Mouse (Mus musculus) hematopoietic stem cell, adult 5-6 weeks (primary cell): ENCODE results near the gene Krtap12-1. TPM values are rescaled to one million over a fixed set of nuclear protein-coding genes. Genes with fewer than 3 reads are reported as not detected.
"Not testable (repeated sequence)": the region's sequence is repeated elsewhere in the genome, so short reads cannot be mapped to it uniquely, and the experiment has no call there.

ENCODE experiments used
- ATAC-seq, 2 experiments: fragments of 125-278 bp in 1 of 2; replicated peaks in 1 of 2; 2 replicates each; pipeline ENCODE4 v1.8.0; 2016 to 2017; ENCODE audit warnings: inconsistent platforms in 2 of 2, mild to moderate bottlenecking in 2 of 2, moderate number of reproducible peaks in 2 of 2, low read depth in 1 of 2, moderate TSS enrichment in 1 of 2; ENCODE audit not compliant: low FRiP score in 2 of 2, poor library complexity in 2 of 2, severe bottlenecking in 2 of 2, insufficient read depth in 1 of 2, low TSS enrichment in 1 of 2
- total RNA-seq: library from RNA; stranded (forward); fragments of 172-1452, 232-1000 nt; gene quantifications from 2 replicates; pipeline ENCODE4 v1.2.3, GENCODE M21; 2017

The Krtap12-1 gene
- total RNA-seq, 1 experiment from 2014 or later: not detected

- no peak for ATAC-seq
Measured at GRCm38 (mm10) chr10:77728280-77728679, 7.9 kb downstream of the Krtap12-1 start.

- 0 out of 4 replicates have a peak, but pooled peaks of 1 of the 2 experiments have one; percentile 28 for ATAC-seq
Measured at GRCm38 (mm10) chr10:77729241-77729640, 8.8 kb downstream of the Krtap12-1 start.

GRCm38 (mm10) chr10:77735928-77736327 lies 15.5 kb downstream of the Krtap12-1 start:
- ATAC-seq: no peak

GRCm38 (mm10) chr10:77738929-77739328 lies 18.5 kb downstream of the Krtap12-1 start:
- ATAC-seq: no peak

GRCm38 (mm10) chr10:77741924-77742688 lies 21.7 kb downstream of the Krtap12-1 start, which contains the start of gene Gm18596:
Gene Gm18596 (minus strand): TSS chr10:77742638.
- ATAC-seq: not testable (repeated sequence)

GRCm38 (mm10) chr10:77750686-77751085 lies 30.3 kb downstream of the Krtap12-1 start:
- not testable (repeated sequence) for ATAC-seq

- not testable (repeated sequence) for ATAC-seq
Measured at GRCm38 (mm10) chr10:77751254-77751653, 30.9 kb downstream of the Krtap12-1 start, which contains the start of gene Gm9736. Gene Gm9736 (minus strand): TSS chr10:77751354.

GRCm38 (mm10) chr10:77752312-77752711 lies 31.9 kb downstream of the Krtap12-1 start:
- ATAC-seq: not testable (repeated sequence)

- no peak for ATAC-seq
Measured at GRCm38 (mm10) chr10:77753448-77753847, 33.0 kb downstream of the Krtap12-1 start.

GRCm38 (mm10) chr10:77759582-77759981 lies 39.2 kb downstream of the Krtap12-1 start, which contains the start of gene Gm3233:
Gene Gm3233 (minus strand): TSS chr10:77759682.
- ATAC-seq: not testable (repeated sequence)

GRCm38 (mm10) chr10:77769727-77770126 lies 49.3 kb downstream of the Krtap12-1 start:
- ATAC-seq: no peak

Other genes starting within 250 kb of the Krtap12-1 start
- gene Fam207a, start 204.8 kb upstream of the Krtap12-1 start, total RNA-seq: 19.2 and 32.6 TPM in 2 replicates
- 51.2 and 56.5 TPM in 2 replicates for gene Itgb2, start 190.3 kb upstream of the Krtap12-1 start, total RNA-seq
- 56.2 and 65.8 TPM in 2 replicates for gene Pttg1ip, start 138.9 kb upstream of the Krtap12-1 start, total RNA-seq
- gene Sumo3, start 114.5 kb upstream of the Krtap12-1 start, total RNA-seq: 148 and 150 TPM in 2 replicates
- not detected in 2 replicates for gene Gm49325, start 114.4 kb upstream of the Krtap12-1 start, total RNA-seq
- gene Ube2g2, start 98.3 kb upstream of the Krtap12-1 start, total RNA-seq: 25.6 and 27.5 TPM in 2 replicates
- 2.8 and 3.1 TPM in 2 replicates for gene Tspear, start 34.0 kb upstream of the Krtap12-1 start, total RNA-seq
- not detected in 2 replicates for gene Gm19402, start 29.8 kb upstream of the Krtap12-1 start, total RNA-seq
- not detected in 2 replicates for gene Gm9508, start 23.4 kb upstream of the Krtap12-1 start, total RNA-seq
- not detected in 2 replicates for gene Gm10272, start 14.0 kb upstream of the Krtap12-1 start, total RNA-seq
- not detected in 2 replicates for gene Gm10024, start 9.1 kb upstream of the Krtap12-1 start, total RNA-seq
- gene Gm10142, start 4.8 kb upstream of the Krtap12-1 start, total RNA-seq: not detected in 2 replicates
- gene Gm10100, start 5.9 kb downstream of the Krtap12-1 start, total RNA-seq: not detected in 2 replicates
- not detected in 2 replicates for gene Gm18596, start 22.0 kb downstream of the Krtap12-1 start, total RNA-seq
- gene Gm9736, start 30.8 kb downstream of the Krtap12-1 start, total RNA-seq: not detected in 2 replicates
- gene Gm3233, start 39.1 kb downstream of the Krtap12-1 start, total RNA-seq: not detected in 2 replicates
- not detected in 2 replicates for gene Gm3238, start 50.7 kb downstream of the Krtap12-1 start, total RNA-seq
- gene Gm7138, start 56.3 kb downstream of the Krtap12-1 start, total RNA-seq: not detected in 2 replicates
- gene Gm3250, start 61.9 kb downstream of the Krtap12-1 start, total RNA-seq: not detected in 2 replicates
- gene Gm7137, start 67.6 kb downstream of the Krtap12-1 start, total RNA-seq: not detected in 2 replicates
- not detected in 2 replicates for gene Gm9639, start 74.5 kb downstream of the Krtap12-1 start, total RNA-seq
- not detected in 2 replicates for gene Gm19668, start 78.5 kb downstream of the Krtap12-1 start, total RNA-seq
- gene Gm9507, start 91.2 kb downstream of the Krtap12-1 start, total RNA-seq: not detected in 2 replicates
- not detected in 2 replicates for gene Gm2696, start 94.1 kb downstream of the Krtap12-1 start, total RNA-seq
- not detected in 2 replicates for gene Krtap10-4, start 106.5 kb downstream of the Krtap12-1 start, total RNA-seq
- gene Krtap10-10, start 115.3 kb downstream of the Krtap12-1 start, total RNA-seq: not detected in 2 replicates
- gene Gm36176, start 126.2 kb downstream of the Krtap12-1 start, total RNA-seq: not detected in 2 replicates
- not detected in 2 replicates for gene Gm10318, start 132.3 kb downstream of the Krtap12-1 start, total RNA-seq
- not detected in 2 replicates for gene Gm3285, start 141.4 kb downstream of the Krtap12-1 start, total RNA-seq
- 0.31 TPM in 1 of 2 replicates, not detected in the other for gene Lrrc3, start 181.9 kb downstream of the Krtap12-1 start, total RNA-seq
- 2.6 and 10.0 TPM in 2 replicates for gene Trpm2, start 250.0 kb downstream of the Krtap12-1 start, total RNA-seq